Mouse (Mus musculus): ENCODE results near the gene Ugdh. TPM values are rescaled to one million over a fixed set of nuclear protein-coding genes. Genes with fewer than 3 reads are reported as not detected.

The Ugdh gene
- total RNA-seq, 2 experiments from 2014 or later, result 84.3 to 86.2 TPM

- no peak for DNase-seq
Observed at GRCm38 (mm10) chr5:65429441-65429840, 6.3 kb downstream of the Ugdh start.

DNA sequence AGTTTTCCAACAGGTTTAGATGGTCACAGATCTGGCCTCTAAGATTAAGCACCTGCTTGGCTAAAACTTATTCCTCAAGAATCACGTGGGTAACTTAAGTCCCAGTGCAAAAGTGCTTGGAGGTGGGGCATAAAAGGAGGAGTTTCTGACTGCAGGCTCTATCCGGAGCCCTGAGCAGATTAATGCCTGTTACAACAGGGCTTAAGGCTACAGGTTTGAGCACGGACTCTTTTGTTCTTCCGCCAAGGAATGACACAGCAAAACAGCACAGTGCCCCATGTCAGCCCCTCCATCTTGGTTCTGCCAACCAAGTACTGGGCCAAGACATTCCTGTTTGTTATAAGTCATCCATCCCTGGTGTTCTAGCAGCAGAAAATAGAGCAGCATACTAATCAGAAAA lies 7.4 kb downstream of the Ugdh start:
- no peak for DNase-seq

GRCm38 (mm10) chr5:65425251-65425650 lies 10.5 kb downstream of the Ugdh start:
- DNase-seq, result no peak

DNA sequence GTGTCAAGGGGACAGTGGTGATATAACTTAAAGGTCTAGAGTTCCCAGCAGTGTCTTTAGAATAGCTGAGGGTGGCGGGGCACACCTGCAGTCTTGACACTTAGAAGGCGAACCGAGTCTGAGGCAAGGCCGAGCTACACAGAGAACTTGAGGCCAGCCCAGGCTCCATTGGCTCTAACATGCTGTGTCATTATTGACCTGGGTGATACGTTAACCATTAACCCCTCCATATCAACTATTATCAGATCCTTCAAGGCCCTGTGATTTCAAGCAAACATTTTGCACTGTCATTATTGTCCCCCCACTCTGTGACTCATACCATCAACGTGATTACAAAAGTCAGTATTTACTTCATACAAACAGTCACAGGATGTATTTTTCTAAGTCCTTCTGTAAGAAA lies 11.5 kb downstream of the Ugdh start:
- DNase-seq, result peak in 1 of 2 experiments; percentile 15

DNA sequence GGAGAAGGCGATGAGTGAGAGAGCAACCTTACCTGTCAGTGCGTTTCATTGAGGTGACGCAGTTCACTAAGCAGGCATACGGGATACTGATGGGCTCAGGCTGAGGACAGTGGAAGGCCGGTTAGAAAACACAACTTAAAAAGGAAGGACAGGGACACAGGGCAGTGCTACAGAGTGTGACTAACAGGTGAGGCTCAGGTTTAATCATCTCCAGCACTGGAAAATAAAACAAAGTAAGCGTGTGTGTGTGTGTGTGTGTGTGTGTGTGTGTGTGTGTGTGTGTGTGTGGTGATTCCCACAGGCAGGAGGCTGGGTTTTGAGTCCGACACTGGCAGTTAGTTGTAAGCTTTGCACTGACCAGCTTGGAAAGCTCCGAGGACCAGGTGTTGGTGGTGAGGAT lies 12.9 kb downstream of the Ugdh start:
- no peak for DNase-seq

DNA sequence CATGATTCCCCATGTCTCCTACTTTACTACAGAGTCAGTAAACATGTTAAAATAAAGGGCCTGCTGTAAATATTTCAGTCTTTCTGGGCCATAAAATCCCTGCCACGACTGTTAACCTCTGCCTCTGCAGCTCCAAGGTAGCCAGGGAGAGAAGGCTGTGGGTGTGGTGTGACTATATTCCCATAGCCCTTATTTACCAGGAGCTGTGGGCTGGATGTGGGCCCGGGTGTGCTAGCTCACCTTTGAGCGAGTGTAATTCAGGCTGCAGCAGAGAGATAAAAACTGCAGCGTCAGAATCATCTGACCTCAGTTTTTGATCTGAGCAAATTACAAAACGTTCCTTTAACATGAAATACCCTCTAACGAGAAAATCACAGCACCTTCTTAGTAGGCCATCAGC lies 14.9 kb downstream of the Ugdh start:
- DNase-seq, result no peak

DNA sequence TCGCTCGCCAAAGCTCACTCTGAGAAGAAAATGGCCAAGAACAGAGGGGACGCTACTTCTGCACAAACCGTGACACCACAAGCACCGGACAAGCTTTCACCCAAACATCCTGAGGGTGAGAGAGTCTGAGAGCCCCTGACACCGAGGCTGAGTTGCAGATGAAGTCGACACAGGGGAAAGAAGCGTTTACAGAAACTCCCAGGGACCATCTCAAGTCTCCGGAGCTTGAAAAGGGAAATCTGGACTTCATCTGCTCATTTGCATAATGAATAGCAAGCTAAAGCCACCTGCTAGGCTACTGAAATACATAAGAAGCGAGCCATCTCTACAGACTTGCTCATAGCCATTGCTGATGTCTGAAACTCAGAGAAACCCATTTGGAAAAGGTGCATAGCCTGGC lies 16.6 kb downstream of the Ugdh start:
- DNase-seq, result no peak

GRCm38 (mm10) chr5:65415653-65416458 lies 19.9 kb downstream of the Ugdh start:
- peak; percentile 5 to 22 for DNase-seq

DNA sequence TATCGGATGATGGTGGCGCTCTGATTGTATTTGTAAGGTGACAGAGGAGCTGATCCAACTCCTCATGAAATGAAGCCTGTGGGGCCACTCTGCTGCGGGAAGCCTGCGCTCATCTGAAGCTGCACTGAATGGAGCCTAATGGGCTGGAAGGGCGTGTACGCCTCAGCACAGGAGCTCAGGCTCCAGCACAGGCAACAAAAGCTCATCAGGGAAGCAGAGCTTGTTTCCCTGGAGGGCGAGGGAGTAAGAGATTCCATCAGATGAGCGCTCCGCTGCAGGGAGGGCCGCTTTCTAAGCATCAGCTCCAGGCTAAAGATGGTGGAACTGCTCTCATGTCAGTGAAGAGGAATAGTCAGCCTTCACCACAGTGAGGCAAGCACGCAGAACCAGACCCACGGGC lies 27.8 kb downstream of the Ugdh start:
- no peak for DNase-seq

DNA sequence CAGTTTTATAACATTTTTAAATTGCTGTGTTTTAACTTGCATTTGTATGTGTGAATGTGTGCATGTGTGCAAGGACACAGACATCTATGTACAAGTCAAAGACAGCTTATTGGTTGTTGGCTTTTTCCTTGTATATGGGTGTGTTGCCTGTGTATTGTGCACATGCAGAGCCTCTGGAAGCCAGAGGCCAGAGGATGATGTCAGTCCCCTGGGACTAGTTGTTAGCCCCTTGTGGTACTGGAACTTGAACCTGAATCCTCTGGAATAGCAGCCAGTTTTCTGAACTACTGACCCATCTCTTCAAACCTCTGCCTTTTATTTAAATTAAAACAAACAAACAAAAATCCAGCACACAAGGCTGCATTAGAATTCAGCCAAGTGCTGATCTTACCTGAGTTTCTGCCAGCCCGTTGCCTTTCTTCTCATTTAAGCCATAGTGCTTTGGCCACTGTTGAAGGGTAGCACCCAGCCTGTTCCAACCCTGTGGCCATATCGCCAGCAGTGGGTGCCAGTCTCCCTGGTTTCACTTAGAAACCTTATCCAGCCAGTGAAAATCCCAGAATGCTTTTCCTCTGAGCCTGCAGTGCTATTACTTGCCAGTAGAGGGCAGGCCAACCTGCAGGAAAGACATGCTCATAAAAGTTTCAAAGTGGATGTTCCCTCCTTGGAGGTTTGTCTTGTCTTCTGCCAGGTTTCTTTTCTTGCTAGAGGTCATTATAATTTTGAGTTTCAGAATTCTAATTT lies 34.3 kb downstream of the Ugdh start:
- peak; percentile 83 to 86 for DNase-seq

DNA sequence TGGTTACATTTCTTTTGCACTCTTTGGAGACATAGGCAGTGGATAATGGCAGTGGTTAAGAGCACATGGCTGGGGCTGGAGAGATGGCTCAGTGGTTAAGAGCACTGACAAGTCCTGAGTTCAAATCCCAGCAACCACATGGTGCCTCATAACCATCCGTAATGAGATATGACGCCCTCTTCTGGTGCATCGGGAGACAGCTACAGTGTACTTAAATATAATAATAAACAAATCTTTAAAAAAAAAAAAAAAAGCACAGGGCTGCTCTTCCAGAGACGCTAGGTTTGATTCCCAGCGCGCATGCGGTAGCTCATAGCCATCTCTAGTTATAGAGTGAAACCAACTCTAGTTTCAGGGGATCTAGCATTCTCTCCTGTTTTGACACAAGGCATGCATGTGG lies 41.3 kb downstream of the Ugdh start:
- no peak for DNase-seq

- DNase-seq, result no peak
Observed at GRCm38 (mm10) chr5:65391753-65392152, 44.0 kb downstream of the Ugdh start.

DNA sequence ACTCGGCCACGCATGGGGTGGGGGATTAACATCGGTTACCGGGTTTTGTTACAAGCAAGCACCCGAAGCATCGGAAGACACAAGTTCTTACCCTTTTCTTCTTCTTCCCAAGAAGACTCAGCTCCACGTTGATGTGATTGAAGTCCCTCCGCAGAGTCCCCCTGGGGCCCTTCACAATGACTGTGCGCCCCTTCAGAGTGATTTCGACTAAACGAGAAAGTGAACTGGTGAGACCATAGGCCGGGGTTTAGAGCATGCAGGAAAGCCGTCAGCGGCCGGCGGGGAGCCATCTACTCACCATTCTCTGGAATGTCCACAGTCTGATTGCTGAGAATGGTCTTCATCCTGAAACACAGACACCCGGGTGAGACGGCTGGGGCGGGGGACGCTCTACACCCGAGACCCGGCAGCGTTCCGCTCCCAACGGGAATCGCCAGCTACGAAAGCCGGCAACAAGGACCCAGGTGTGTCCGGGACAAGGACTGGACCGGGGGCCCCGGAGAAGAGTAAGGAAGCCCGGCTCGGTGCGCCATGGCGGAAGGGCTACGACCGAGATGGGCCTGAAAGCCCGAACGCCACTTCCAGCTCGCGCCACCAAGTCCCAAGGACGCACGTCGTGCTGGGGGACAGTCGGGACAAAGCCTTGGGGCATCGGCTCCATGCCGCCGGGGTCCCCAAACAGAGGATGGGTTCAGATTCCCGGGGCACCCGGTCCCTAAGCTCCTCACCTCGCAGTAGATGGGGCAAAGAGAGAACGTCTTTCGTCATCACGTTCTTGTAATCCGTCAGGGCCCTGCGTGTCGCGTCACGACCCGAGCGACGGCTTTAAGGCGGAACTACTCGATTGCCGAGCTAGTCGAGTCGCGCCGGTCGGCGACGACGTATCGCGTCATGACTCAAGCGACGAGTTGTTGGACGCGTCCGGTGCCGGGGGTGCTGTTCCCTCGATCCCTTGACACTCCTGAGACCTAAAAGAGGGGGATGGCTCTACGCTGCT lies 44.8 kb downstream of the Ugdh start, which contains the start of the genes Rpl9 and Lias:
Rpl9 (minus strand) TSS at position 797 of the 997 bp plus-strand sequence.
Lias (plus strand) TSS at position 850 of the 997 bp plus-strand sequence.
- DNase-seq, result peak; percentile 96 to 97

DNA sequence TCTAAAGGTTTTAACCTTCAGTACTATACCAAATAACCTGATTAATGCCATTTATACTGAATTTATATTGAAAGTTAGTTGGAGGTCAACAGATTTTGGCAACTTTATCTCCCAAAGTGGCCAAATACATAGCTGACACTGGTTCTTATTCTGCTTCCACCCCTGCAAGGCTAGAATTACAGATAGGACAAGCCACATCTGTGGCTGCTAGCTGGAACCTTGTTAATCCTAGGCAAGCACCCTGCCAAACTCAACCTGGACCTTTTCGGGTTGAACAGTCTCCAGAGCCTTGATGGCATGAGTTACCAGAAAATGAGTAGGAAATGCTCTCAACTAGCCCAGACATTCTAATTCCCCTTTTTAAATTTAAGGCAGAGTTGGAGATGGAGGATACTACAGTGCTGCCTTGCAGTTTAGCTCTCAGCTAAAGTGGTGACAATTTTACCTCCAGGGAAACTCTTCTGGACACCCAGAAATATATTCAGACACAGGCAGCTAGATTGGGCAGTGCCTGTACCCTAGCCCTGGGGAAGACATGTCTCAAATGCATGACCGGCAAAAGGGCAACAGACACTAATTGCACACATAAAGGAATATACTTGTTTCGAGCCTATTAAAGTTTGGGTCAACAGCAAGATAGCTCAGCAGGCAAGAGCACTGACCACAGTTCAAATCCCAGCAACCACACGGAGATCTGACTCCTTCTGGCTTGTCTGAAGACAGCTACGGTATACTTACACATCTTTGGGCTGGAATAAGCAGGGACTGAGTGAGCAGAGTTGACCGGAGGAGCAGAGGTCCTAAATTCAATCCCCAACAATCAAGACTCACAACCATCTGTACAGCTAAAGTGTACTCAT lies 48.5 kb downstream of the Ugdh start:
- DNase-seq, result no peak

DNA sequence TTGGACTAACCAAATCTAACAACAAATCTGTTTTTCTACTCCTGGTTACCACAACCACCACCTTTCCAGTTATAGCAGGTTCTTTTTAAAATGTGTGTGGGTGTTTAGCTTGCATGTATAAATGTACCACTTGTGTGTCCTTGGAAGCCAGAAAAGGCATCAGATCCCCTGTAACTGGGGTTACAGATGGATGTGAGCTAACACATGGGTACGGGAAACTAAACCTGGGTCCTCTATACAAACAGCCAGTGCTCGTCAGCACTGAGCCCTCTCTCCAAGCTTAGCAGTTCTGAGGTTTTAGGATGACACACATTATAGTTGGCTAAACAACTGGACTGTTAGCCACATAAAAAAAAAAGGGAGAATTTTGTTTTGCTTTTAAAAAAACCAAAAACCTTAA lies 50.0 kb downstream of the Ugdh start:
- no peak for DNase-seq

DNA sequence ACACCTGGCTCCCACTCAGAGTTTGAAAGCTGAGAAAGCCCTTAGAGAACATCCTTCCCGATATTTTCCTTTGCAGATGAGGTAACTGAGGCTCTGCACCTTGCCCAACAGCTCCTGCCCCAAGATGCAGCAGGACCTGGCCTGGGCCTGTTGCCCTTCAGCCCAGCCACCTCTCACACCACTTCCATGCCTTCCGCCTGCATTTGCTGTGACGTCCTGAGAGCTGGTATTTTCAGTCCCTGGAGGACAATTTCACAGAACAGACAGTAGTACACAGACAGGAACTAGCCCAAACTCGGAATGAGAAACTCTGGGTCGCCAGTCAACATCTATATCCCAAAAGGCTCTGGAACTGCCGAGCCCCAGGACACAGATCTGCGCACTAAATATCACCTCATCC lies 61.0 kb downstream of the Ugdh start:
- DNase-seq, result no peak

- no peak for DNase-seq
Observed at GRCm38 (mm10) chr5:65371551-65371950, 64.2 kb downstream of the Ugdh start.

DNA sequence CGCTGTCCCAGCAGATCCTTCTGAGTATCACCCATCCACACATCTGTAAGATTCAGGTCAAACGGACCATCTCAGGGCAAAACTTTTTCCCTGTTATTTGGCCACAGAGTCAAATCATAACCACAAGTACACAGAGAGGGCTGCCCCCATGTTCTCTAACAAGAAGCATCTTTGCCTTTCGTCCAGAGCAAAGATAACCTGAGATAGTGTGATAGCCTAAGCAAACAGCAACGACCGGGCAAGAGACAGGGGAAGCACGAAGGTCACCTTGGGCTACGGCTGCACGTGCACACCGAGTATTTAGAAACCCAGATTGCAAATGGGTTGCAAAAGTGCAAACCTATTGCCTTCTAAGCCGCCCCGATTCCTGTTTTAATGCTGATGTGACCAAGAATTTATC lies 67.9 kb downstream of the Ugdh start:
- no peak for DNase-seq

Data from adrenal gland, postnatal 36 days (tissue).